ENCODE assay signal across 20 mouse cellular contexts in the genomic region with DNA sequence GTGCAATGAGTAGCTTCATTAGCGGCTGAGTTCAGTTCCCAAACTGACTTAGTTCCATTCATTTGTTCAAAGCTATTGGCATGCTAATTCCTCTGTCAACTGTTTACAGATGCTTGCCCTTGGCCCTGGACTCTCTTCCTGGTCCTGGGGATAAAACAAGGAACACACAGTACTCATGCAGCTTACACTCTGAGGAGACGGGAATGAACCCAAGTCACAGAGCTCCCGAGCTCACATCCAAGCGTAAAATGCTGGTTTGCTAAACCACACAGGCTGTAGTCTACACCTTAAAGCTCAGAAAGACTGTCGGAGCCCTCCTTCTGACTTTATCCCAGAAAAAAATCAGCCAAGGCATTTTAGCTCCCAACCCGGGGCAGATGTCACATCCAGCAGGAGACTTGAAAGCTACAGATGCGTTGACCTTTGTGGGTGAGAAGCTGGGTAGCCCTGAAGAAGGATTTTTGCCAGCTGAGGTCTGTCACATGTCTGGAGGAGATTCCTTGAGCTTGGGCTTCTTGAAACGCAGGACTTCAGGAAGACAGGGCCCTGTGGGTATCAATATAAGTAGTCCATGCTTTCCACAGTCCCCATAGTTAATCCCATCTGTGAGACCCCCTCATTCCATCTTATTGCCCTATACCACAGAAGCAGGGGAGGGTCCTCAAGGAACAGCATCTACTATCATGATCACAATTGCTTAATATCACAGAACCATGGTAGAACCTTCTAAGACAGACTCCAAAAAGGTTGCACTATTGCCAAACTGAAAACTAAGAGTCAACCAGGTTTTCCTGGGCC.
A peak's percentile ranks its signal among the peaks of the same experiment; 100 is the strongest.
DNase-seq lines count a peak whose midpoint lies in the region; ATAC-seq and TF ChIP-seq lines count a peak whose summit lies in the region.
"Had no signal": no experiment of that assay in that cellular context is flagged by ENCODE, and none has a peak within 500 bp of the region (broad histone marks: within the 10 kb centered on the region; RNA-seq: fewer than 3 reads in every experiment).

No protein-coding gene starts in this region.

- H3K27ac ChIP-seq in embryonic facial prominence, embryonic 15.5 days (replicated peaks): 0 out of 2 replicates have a peak overlapping the region, but pooled peaks have one; percentile 28
- H3K27ac ChIP-seq: hindbrain, embryonic 15.5 days; limb, embryonic 13.5 days; neural tube, embryonic 13.5 days had no signal

- no peaks in the 10 kb centered on the region for H3K36me3 ChIP-seq in embryonic facial prominence, embryonic 15.5 days
- H3K36me3 ChIP-seq: hindbrain, embryonic 15.5 days; limb, embryonic 13.5 days; neural tube, embryonic 13.5 days had no signal

- no peak overlapping the region for H3K4me2 ChIP-seq in embryonic facial prominence, embryonic 15.5 days (replicated peaks)
- H3K4me2 ChIP-seq: heart, embryonic 11.5 days; hindbrain, embryonic 15.5 days; limb, embryonic 13.5 days; neural tube, embryonic 13.5 days had no signal

- no peak overlapping the region for H3K9ac ChIP-seq in embryonic facial prominence, embryonic 15.5 days
- H3K9ac ChIP-seq: hindbrain, embryonic 15.5 days; limb, embryonic 13.5 days; neural tube, embryonic 13.5 days had no signal

- no peaks in the 10 kb centered on the region for H3K27me3 ChIP-seq in embryonic facial prominence, embryonic 15.5 days
- H3K27me3 ChIP-seq: hindbrain, embryonic 15.5 days; limb, embryonic 13.5 days; neural tube, embryonic 13.5 days had no signal

- peaks cover 26% of the 10 kb centered on the region for H3K4me1 ChIP-seq in lung, adult 2 months (ENCODE audit: control insufficient read depth, insufficient read depth, low read length)
- H3K4me1 ChIP-seq in embryonic facial prominence, embryonic 15.5 days: peaks cover 45% of the 10 kb centered on the region

- H3K4me3 ChIP-seq in lung, adult 2 months (replicated peaks; ENCODE audit: extremely low read depth, low read depth, low read length): no peak overlapping the region
- H3K4me3 ChIP-seq in embryonic facial prominence, embryonic 15.5 days (replicated peaks): no peak overlapping the region
- H3K4me3 ChIP-seq: erythroblast, embryonic 14.5 days; hindbrain, embryonic 15.5 days; limb, embryonic 13.5 days; neural tube, embryonic 13.5 days had no signal

- peak; percentile 95 for DNase-seq in heart, adult 11 months
- no peak for DNase-seq in heart, postnatal 36 days
- peak; percentile 33 for DNase-seq in lung, postnatal 10 days
- no peak for DNase-seq in lung, adult 2 months
- peak; percentile 42 for DNase-seq in R1 (ENCODE audit: low read depth, low spot score)
- DNase-seq in cerebellum, adult 9-10 months: no peak
- no peak for DNase-seq in spleen, adult 12 weeks (ENCODE audit: low spot score)
- DNase-seq: adrenal gland, adult 2 months; cerebellum, adult 11-12 months; cerebellum, postnatal 36 days; kidney, postnatal 10 days; thymus, adult 18-20 months had no signal

- intact Hi-C loops in heart, postnatal 36 days (cut with DNase I): loop anchor here (5.0 kb wide), 1 partner anchor 81 kb away; no protein-coding TSS in a partner anchor

- TF ChIP-seq CTCF in lung, adult 2 months (IDR thresholded peaks at IDR 0.05; ENCODE audit: insufficient read depth, low read length): no peak

- no peak for TF ChIP-seq POLR2A in lung, adult 2 months (IDR thresholded peaks at IDR 0.05; ENCODE audit: borderline replicate concordance, extremely low read depth, low read depth, low read length)

- no peaks in the 10 kb centered on the region for H3K9me3 ChIP-seq in embryonic facial prominence, embryonic 15.5 days (replicated peaks)
- H3K9me3 ChIP-seq: hindbrain, embryonic 15.5 days; limb, embryonic 13.5 days; neural tube, embryonic 13.5 days had no signal

- 65% methylated on average over 8 of the region's 8 CpGs for WGBS in lung, adult 2 months
- WGBS in embryonic facial prominence, embryonic 15.5 days: 67% methylated on average over 8 of the region's 8 CpGs

- no peak for ATAC-seq in embryonic facial prominence, embryonic 15.5 days (ENCODE audit: insufficient number of reproducible peaks, low FRiP score, low TSS enrichment, low read depth)
- ATAC-seq: forebrain, embryonic 14.5 days; intestine, postnatal 0 days had no signal

Comparison
In these comparisons a context has a peak if more than half of its experiments do, and no peak if none do; other contexts are left out.
1. DNase-seq: peak in heart, adult 11 months (single experiment), lung, postnatal 10 days (single experiment) and R1 (single experiment); none in heart, postnatal 36 days (0 of 2), lung, adult 2 months (single experiment), cerebellum, adult 9-10 months (single experiment) and spleen, adult 12 weeks (single experiment).